Mouse (Mus musculus) neural tube, embryonic 11.5 days (tissue): ENCODE results near the gene Babam2. TPM values are rescaled to one million over a fixed set of nuclear protein-coding genes. Genes with fewer than 3 reads are reported as not detected.
"Not testable (repeated sequence)": the region's sequence is repeated elsewhere in the genome, so short reads cannot be mapped to it uniquely, and the experiment has no call there.

Source experiments
- ATAC-seq: fragments of 200-750 bp; cut with Nextera tagmentation; 2 replicates; pipeline ENCODE4 v1.8.0; 2017; ENCODE audit warnings: moderate number of reproducible peaks, mild to moderate bottlenecking, moderate TSS enrichment, moderate library complexity; ENCODE audit not compliant: insufficient read depth, low FRiP score, low TSS enrichment
- DNase-seq: peaks from one replicate; pipeline ENCODE4 v3.0.0-alpha.2; 2015; ENCODE audit warnings: low spot score
- H3K27ac ChIP-seq: fragments of 300-500 bp; sonication (generic); 2 replicates; pipeline ENCODE4 v1.5.1; 2014; ENCODE audit warnings: low read depth, mild to moderate bottlenecking, low read length
- H3K27me3 ChIP-seq: fragments of 300-500 bp; sonication (generic); 2 replicates; pipeline ENCODE4 v1.6.1; 2014; ENCODE audit warnings: mild to moderate bottlenecking, low read length, mixed read lengths; ENCODE audit not compliant: control insufficient read depth, insufficient read depth
- H3K36me3 ChIP-seq: fragments of 300-500 bp; sonication (generic); 2 replicates; pipeline ENCODE4 v1.6.1; 2014; ENCODE audit warnings: mild to moderate bottlenecking, low read length, moderate library complexity, mixed read lengths; ENCODE audit not compliant: control insufficient read depth, insufficient read depth
- H3K4me1 ChIP-seq: fragments of 300-500 bp; sonication (generic); 2 replicates; pipeline ENCODE4 v1.6.1; 2014; ENCODE audit warnings: low read length, mixed read lengths; ENCODE audit not compliant: control insufficient read depth, insufficient read depth
- H3K4me2 ChIP-seq: fragments of 300-500 bp; sonication (generic); 2 replicates; pipeline ENCODE4 v1.6.1; 2014; ENCODE audit warnings: low read depth, mild to moderate bottlenecking, moderate library complexity
- H3K4me3 ChIP-seq: fragments of 300-500 bp; sonication (generic); 2 replicates; pipeline ENCODE4 v1.5.1; 2014; ENCODE audit warnings: low read depth, low read length
- H3K9ac ChIP-seq: fragments of 300-500 bp; sonication (generic); 2 replicates; pipeline ENCODE4 v1.6.1; 2014; ENCODE audit warnings: mild to moderate bottlenecking, low read length
- H3K9me3 ChIP-seq: fragments of 300-500 bp; sonication (generic); 2 replicates; pipeline ENCODE4 v1.6.1; 2016; ENCODE audit warnings: low read length; ENCODE audit not compliant: control insufficient read depth
- WGBS: fragments of 180-500 bp; shearing (Covaris S2); extraction: QIAGEN DNeasy Blood & Tissue Kit; methylation state at CpG from one replicate; pipeline ENCODE4 v1.1.7; 2014; 5-methylcytosine and 5-hydroxymethylcytosine counted together
- polyA plus RNA-seq: library from polyadenylated mRNA; unstranded; fragments of >200 nt; fragmentation: Nextera tagmentation; extraction: Ambion mirVana; gene quantifications from 2 replicates; pipeline ENCODE4 v1.2.1, GENCODE M21; 2014

Gene Babam2
- polyA plus RNA-seq, 1 experiment from 2014 or later = 45.0 TPM

DNA sequence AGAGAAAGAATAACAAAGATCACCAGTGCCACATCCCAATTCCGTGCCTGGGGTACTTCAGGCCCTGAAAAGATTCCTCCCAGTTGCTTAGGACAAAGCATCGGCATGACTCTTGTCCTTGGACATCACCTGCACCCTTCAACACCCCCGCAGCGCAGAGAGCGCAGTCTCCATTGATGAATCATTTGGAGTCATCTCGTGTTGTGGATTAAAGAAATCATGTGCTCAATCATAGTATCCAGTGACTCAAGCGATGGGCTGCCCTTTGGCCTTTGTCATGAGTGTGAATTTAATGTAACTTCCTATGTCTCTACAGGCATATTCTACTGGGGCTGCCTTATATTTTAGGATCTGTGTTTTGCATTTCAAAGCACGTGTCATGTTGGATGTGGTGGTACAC, 265.9 kb downstream of the Babam2 start:
- 87% methylated on average over 8 of the region's 8 CpGs for WGBS
- no peak for ATAC-seq
- H3K4me2 ChIP-seq = no peak overlapping the region

DNA sequence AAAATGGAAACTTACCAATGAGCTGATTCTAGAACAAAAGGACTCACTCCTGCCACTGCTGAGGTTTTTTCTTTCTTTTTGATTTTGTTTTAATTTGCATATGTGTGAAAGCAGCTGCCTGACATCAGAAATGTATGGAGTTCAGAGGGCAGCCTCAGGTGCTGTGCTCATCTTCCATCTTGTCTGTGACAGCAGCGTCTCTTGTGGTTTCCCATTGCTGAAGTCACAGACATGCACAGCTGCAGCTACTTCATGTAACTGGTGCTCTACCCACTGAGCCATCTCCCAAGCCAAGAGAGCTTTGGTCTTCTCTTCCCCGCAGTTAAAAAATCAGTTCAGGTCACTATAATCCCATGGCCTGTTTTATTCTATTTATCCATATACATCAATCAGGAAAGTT, 266.4 kb downstream of the Babam2 start:
- Histone ChIP-seq H3K36me3 (no peaks in the 10 kb centered on the region), H3K27ac (no peak overlapping the region), H3K9ac (no peak overlapping the region), H3K9me3 (no peaks in the 10 kb centered on the region), H3K4me2 (no peak overlapping the region), H3K4me1 (no peaks in the 10 kb centered on the region), H3K27me3 (no peaks in the 10 kb centered on the region), H3K4me3 (no peak overlapping the region)
- DNase-seq (no peak), ATAC-seq (no peak)
- WGBS = 78% methylated on average over 2 of the region's 2 CpGs

More for the DNA sequence above, 265.9 kb downstream of the Babam2 start:
- Histone ChIP-seq H3K27me3 (no peaks in the 10 kb centered on the region), H3K36me3 (no peaks in the 10 kb centered on the region), H3K4me1 (no peaks in the 10 kb centered on the region), H3K9ac (no peak overlapping the region), H3K4me3 (no peak overlapping the region), H3K9me3 (no peaks in the 10 kb centered on the region), H3K27ac (no peak overlapping the region)
- no peak for DNase-seq

DNA sequence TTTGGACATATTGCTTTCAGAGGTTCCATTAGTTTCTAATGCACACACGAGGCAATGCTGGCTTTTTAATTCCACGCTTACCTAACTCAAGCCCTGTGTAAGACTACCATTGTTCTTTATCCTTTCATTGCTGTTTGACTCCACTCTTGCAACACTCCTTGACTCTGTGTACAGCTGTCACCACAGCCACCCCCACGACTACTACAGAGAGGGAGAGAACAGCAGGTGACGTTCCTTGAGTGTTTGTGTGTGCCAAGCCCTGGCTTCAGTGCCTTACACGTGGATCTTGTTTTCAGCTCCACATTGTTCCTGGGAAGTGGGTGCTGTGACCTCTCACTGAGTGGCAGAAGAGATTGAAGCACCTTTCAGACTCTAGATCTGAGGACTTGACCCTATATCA, 269.3 kb downstream of the Babam2 start:
- no peak for ATAC-seq
- H3K9me3 ChIP-seq = no peaks in the 10 kb centered on the region
- WGBS = 89% methylated on average over 5 of the region's 5 CpGs

DNA sequence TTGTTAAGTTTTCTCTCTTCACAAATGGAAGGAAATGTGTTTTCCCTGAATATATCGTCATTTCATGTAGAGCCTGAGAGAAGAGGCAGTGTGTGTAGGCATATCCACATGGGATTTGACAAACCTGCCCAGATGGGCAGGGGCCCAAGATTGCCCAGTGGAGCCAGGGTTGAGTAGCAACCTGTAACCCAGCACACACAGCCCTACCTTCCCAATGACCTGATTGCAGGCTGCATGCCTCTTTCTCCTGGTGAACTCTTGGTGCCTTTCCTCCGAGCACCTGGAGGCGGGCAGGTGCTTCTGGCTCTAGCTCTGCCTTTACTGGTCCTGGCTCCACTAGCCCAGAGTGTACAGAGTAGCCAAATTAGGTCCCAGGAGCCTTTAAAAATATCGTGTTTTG, 270.0 kb downstream of the Babam2 start:
- Histone ChIP-seq H3K4me2 (no peak overlapping the region), H3K36me3 (no peaks in the 10 kb centered on the region), H3K27me3 (no peaks in the 10 kb centered on the region), H3K9ac (no peak overlapping the region), H3K4me1 (no peaks in the 10 kb centered on the region), H3K9me3 (no peaks in the 10 kb centered on the region), H3K27ac (no peak overlapping the region), H3K4me3 (no peak overlapping the region)
- DNase-seq = no peak
- 90% methylated on average over 4 of the region's 4 CpGs for WGBS
- ATAC-seq = no peak

More for the DNA sequence above, 269.3 kb downstream of the Babam2 start:
- no peak overlapping the region for H3K4me2 ChIP-seq
- no peak for DNase-seq
- no peak overlapping the region for H3K27ac ChIP-seq
- H3K4me3 ChIP-seq = no peak overlapping the region
- H3K9ac ChIP-seq = no peak overlapping the region
- H3K4me1 ChIP-seq = no peaks in the 10 kb centered on the region
- no peaks in the 10 kb centered on the region for H3K27me3 ChIP-seq
- H3K36me3 ChIP-seq = no peaks in the 10 kb centered on the region

DNA sequence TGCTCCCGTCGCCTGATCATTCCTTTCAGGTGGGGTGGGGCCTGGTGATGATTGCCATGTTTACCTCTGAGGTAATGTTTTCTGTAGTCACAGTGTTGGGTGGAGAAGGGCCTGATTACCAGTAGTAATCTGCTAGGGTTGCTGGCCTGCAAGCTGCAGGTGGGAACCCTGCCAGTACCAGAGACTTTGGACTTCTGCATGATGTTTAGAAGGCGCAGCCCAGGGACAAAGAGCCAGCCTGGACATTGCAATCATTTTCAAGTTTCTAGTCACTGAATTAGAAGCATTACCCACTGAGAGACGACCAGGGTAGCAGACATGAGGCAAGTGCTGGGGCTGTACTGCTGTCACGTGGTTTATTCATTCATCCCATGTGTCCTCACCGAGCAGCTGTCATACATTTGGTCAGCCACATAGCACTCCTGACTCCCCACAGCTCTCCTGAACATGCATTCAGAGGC, 270.6 kb downstream of the Babam2 start:
- DNase-seq = no peak
- Histone ChIP-seq H3K27me3 (no peaks in the 10 kb centered on the region), H3K4me1 (no peaks in the 10 kb centered on the region), H3K4me3 (no peak overlapping the region), H3K36me3 (no peaks in the 10 kb centered on the region), H3K27ac (no peak overlapping the region), H3K4me2 (no peak overlapping the region), H3K9me3 (no peaks in the 10 kb centered on the region), H3K9ac (no peak overlapping the region)
- ATAC-seq = no peak
- 68% methylated on average over 6 of the region's 6 CpGs for WGBS

DNA sequence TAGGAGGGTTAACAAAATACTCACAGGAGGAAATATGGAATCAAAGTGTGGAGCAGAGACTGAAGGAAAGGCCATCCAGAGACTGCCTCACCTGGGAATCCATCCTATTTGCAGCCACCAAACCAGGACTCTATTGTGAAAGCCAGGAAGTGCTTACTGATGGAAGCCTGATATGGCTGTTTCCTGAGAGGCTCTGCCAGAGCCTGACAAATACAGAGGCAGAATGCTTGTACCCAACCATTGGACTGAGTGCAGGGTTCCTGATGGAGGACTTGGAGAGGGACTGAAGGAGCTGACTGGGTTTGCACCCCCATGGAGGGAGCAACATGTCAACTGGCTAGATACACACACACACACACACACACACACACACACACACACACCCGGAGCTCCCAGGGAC, 274.9 kb downstream of the Babam2 start:
- WGBS = 88% methylated on average over 1 of the region's 1 CpGs
- DNase-seq, H3K9me3 ChIP-seq, H3K4me2 ChIP-seq, H3K27me3 ChIP-seq, H3K36me3 ChIP-seq, ATAC-seq, H3K27ac ChIP-seq, H3K4me3 ChIP-seq, H3K4me1 ChIP-seq, H3K9ac ChIP-seq: not testable (repeated sequence)

DNA sequence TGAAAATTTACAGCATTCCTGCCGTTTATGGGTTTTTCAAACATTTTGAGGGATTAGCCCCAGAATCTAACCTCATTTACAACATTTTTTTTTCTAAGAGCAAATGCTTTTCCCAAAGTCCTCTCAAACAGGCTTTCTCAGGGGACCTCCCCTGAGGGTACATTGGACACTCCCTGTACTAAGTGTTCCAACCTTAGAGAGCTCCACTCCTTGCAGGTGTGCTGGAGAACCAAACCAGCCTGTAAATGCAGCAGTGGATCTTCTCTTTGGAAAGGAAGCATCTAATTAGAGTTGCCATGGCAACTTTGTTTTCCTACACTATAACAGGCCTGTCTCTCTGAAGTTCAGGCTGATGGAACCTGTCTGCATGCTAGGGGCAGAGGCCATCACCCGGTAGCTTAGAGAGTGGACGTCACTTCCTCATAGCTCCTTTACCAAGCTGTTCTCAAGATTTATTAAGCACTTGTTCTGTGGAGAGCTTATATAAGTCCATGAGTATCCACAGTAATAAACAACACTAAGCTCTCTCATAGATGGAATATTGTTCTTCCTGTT, 277.2 kb downstream of the Babam2 start:
- no peaks in the 10 kb centered on the region for H3K36me3 ChIP-seq
- no peak for ATAC-seq
- H3K27ac ChIP-seq = no peak overlapping the region
- no peaks in the 10 kb centered on the region for H3K9me3 ChIP-seq
- no peak for DNase-seq
- no peaks in the 10 kb centered on the region for H3K27me3 ChIP-seq
- H3K4me3 ChIP-seq = no peak overlapping the region
- H3K9ac ChIP-seq = no peak overlapping the region
- H3K4me2 ChIP-seq = no peak overlapping the region
- H3K4me1 ChIP-seq = no peaks in the 10 kb centered on the region
- 55% methylated on average over 3 of the region's 3 CpGs for WGBS

DNA sequence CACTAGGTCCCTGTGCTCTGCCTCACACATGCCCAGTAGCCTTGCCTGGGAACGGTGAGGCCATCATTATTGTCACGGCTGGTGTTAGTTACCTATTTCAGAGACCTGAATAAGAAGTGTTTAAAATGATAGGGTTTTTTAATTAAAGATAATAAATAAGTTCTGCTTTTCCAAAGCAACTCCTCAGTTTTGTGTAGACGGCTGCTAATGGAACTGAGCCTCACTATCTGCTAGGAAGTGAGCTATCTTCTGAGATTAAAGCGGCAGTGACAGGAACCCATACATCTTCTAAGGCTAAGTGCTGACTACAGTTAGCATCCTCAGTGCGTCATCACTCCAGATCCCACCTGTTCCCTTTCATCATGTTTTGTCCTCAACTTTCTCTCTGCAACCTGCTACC, 284.6 kb downstream of the Babam2 start:
- H3K4me1 ChIP-seq = no peaks in the 10 kb centered on the region

DNA sequence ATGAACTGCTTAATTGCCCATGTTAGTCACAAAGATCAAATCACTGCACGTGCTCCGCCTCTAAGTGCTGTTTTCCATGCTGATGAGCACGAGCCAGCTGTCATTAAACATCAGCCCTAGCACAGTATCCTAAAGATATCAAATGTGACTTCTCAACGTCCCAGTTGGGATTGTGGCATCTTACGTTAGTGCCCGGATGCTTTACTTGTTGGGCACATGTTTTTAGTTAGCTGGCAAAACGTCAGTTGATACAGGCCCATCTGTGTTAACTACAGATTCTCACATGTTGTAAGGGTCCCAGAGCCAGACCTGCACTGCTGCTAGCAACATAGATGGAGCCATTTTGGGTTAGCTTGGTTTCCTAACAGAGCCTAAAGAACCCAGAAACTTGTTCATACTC, 285.7 kb downstream of the Babam2 start:
- H3K4me2 ChIP-seq = no peak overlapping the region
- ATAC-seq = no peak
- H3K4me1 ChIP-seq = no peaks in the 10 kb centered on the region
- H3K9ac ChIP-seq = no peak overlapping the region
- no peak overlapping the region for H3K4me3 ChIP-seq
- no peak overlapping the region for H3K27ac ChIP-seq
- no peak for DNase-seq
- H3K36me3 ChIP-seq = no peaks in the 10 kb centered on the region
- H3K9me3 ChIP-seq = no peaks in the 10 kb centered on the region
- 86% methylated on average over 7 of the region's 7 CpGs for WGBS
- no peaks in the 10 kb centered on the region for H3K27me3 ChIP-seq

More for the DNA sequence above, 284.6 kb downstream of the Babam2 start:
- H3K4me3 ChIP-seq = no peak overlapping the region
- no peak overlapping the region for H3K9ac ChIP-seq
- no peak overlapping the region for H3K4me2 ChIP-seq
- no peak for ATAC-seq
- H3K9me3 ChIP-seq = no peaks in the 10 kb centered on the region
- 84% methylated on average over 5 of the region's 5 CpGs for WGBS
- no peak overlapping the region for H3K27ac ChIP-seq
- DNase-seq = no peak
- no peaks in the 10 kb centered on the region for H3K27me3 ChIP-seq
- no peaks in the 10 kb centered on the region for H3K36me3 ChIP-seq
